Mouse (Mus musculus): Measurements from ENCODE around the gene Arpp21.

- TF ChIP-seq CTCF (IDR thresholded peaks at IDR 0.05; ENCODE audit: low read depth, low read length) (no peak), GATA1 (IDR thresholded peaks at IDR 0.05; ENCODE audit: borderline replicate concordance, low read length) (no peak), GATA2 (IDR thresholded peaks at IDR 0.05; ENCODE audit: borderline replicate concordance, low read depth, low read length) (no peak)
These were observed 41.7 kb downstream of the Arpp21 start for GRCm38 (mm10) chr9:112194049-112194448.

All from G1E (cell line).